Mouse (Mus musculus) hindbrain, embryonic 16.5 days (tissue): ENCODE measurements at regions not wholly inside any gene's neighbourhood (a gene's known extent, or its start where the extent isn't known, plus 50 kb on each side); places are given as distances from the start of the nearest gene placed in this dataset.

Experiments used
- ATAC-seq: fragments of 200-750 bp; cut with Nextera tagmentation; 2 replicates; pipeline ENCODE4 v1.8.0; 2017; ENCODE audit warnings: moderate TSS enrichment, moderate library complexity
- H3K27ac ChIP-seq: fragments of 300-500 bp; sonication (generic); 2 replicates; pipeline ENCODE4 v1.5.1; 2014; ENCODE audit warnings: low read depth, mild to moderate bottlenecking, control low read depth, low read length, moderate library complexity
- H3K27me3 ChIP-seq: fragments of 300-500 bp; sonication (generic); replicated peaks from 2 replicates; pipeline ENCODE4 v1.6.1; 2014; ENCODE audit warnings: low read length; ENCODE audit not compliant: control insufficient read depth, insufficient read depth
- H3K36me3 ChIP-seq: fragments of 300-500 bp; sonication (generic); 2 replicates; pipeline ENCODE4 v1.6.1; 2014; ENCODE audit warnings: mild to moderate bottlenecking, low read length, moderate library complexity, mixed read lengths; ENCODE audit not compliant: control insufficient read depth, insufficient read depth
- H3K4me1 ChIP-seq: fragments of 300-500 bp; sonication (generic); 2 replicates; pipeline ENCODE4 v1.6.1; 2014; ENCODE audit warnings: low read depth, low read length; ENCODE audit not compliant: control insufficient read depth, insufficient read depth
- H3K4me2 ChIP-seq: fragments of 300-500 bp; sonication (generic); 2 replicates; pipeline ENCODE4 v1.6.1; 2014; ENCODE audit warnings: mild to moderate bottlenecking, low read length, control low read depth, moderate library complexity
- H3K4me3 ChIP-seq: fragments of 300-500 bp; sonication (generic); 2 replicates; pipeline ENCODE4 v1.5.1; 2014; ENCODE audit warnings: mild to moderate bottlenecking, low read length, control low read depth, moderate library complexity
- H3K9ac ChIP-seq: fragments of 300-500 bp; sonication (generic); 2 replicates; pipeline ENCODE4 v1.6.1; 2014; ENCODE audit warnings: low read depth, mild to moderate bottlenecking, control low read depth, low read length, moderate library complexity
- H3K9me3 ChIP-seq: fragments of 300-500 bp; sonication (generic); 2 replicates; pipeline ENCODE4 v1.6.1; 2014; ENCODE audit warnings: mild to moderate bottlenecking, low read length, moderate library complexity; ENCODE audit not compliant: control insufficient read depth
- WGBS: fragments of 180-500 bp; shearing (Covaris S2); extraction: QIAGEN DNeasy Blood & Tissue Kit; methylation state at CpG from one replicate; pipeline ENCODE4 v1.1.7; 2014; 5-methylcytosine and 5-hydroxymethylcytosine counted together

GRCm38 (mm10) chr11:44083716-44084115 lies 182.7 kb upstream of the Adra1b start:
- H3K4me2 ChIP-seq: no peak overlapping the region
- H3K27ac ChIP-seq: no peak overlapping the region
- H3K9me3 ChIP-seq: no peaks in the 10 kb centered on the region
- 65% methylated on average over 3 of the region's 3 CpGs for WGBS
- H3K4me3 ChIP-seq: no peak overlapping the region
- peak; percentile 58; the same call in 1 of the 2 replicates for ATAC-seq
- no peak overlapping the region for H3K9ac ChIP-seq
- no peaks in the 10 kb centered on the region for H3K4me1 ChIP-seq
- no peaks in the 10 kb centered on the region for H3K27me3 ChIP-seq
- no peaks in the 10 kb centered on the region for H3K36me3 ChIP-seq

- no peaks in the 10 kb centered on the region for H3K27me3 ChIP-seq
- ATAC-seq: no peak
- no peak overlapping the region for H3K9ac ChIP-seq
- H3K9me3 ChIP-seq: no peaks in the 10 kb centered on the region
- H3K36me3 ChIP-seq: no peaks in the 10 kb centered on the region
- H3K4me2 ChIP-seq: no peak overlapping the region
- H3K4me1 ChIP-seq: no peaks in the 10 kb centered on the region
- H3K27ac ChIP-seq: no peak overlapping the region
- WGBS: 61% methylated on average over 2 of the region's 2 CpGs
- H3K4me3 ChIP-seq: no peak overlapping the region
These were observed 185.9 kb upstream of the Adra1b start for GRCm38 (mm10) chr11:44086951-44087350.

- H3K27me3 ChIP-seq: no peaks in the 10 kb centered on the region
- no peaks in the 10 kb centered on the region for H3K4me1 ChIP-seq
- no peak overlapping the region for H3K9ac ChIP-seq
- no peak overlapping the region for H3K27ac ChIP-seq
- ATAC-seq: no peak
- H3K36me3 ChIP-seq: no peaks in the 10 kb centered on the region
- 87% methylated on average over 9 of the region's 9 CpGs for WGBS
- no peak overlapping the region for H3K4me2 ChIP-seq
- H3K4me3 ChIP-seq: no peak overlapping the region
- no peaks in the 10 kb centered on the region for H3K9me3 ChIP-seq
These were observed 188.5 kb upstream of the Adra1b start for GRCm38 (mm10) chr11:44089514-44089913.

- 74% methylated on average over 4 of the region's 4 CpGs for WGBS
- H3K4me3 ChIP-seq: no peak overlapping the region
- no peaks in the 10 kb centered on the region for H3K9me3 ChIP-seq
- H3K9ac ChIP-seq: no peak overlapping the region
- no peak overlapping the region for H3K27ac ChIP-seq
- no peaks in the 10 kb centered on the region for H3K27me3 ChIP-seq
- no peak for ATAC-seq
- no peak overlapping the region for H3K4me2 ChIP-seq
- H3K4me1 ChIP-seq: no peaks in the 10 kb centered on the region
- H3K36me3 ChIP-seq: no peaks in the 10 kb centered on the region
These were observed 194.3 kb upstream of the Adra1b start for GRCm38 (mm10) chr11:44095280-44095679.

GRCm38 (mm10) chr11:44103188-44103840 lies 202.3 kb upstream of the Adra1b start:
- peak; percentile 60 for ATAC-seq
- WGBS: 67% methylated on average over 5 of the region's 5 CpGs
- no peaks in the 10 kb centered on the region for H3K36me3 ChIP-seq
- no peaks in the 10 kb centered on the region for H3K9me3 ChIP-seq
- no peaks in the 10 kb centered on the region for H3K4me1 ChIP-seq
- no peak overlapping the region for H3K27ac ChIP-seq
- no peaks in the 10 kb centered on the region for H3K27me3 ChIP-seq
- no peak overlapping the region for H3K4me2 ChIP-seq
- H3K4me3 ChIP-seq: no peak overlapping the region
- no peak overlapping the region for H3K9ac ChIP-seq

- no peak overlapping the region for H3K27ac ChIP-seq
- no peaks in the 10 kb centered on the region for H3K9me3 ChIP-seq
- no peak overlapping the region for H3K4me2 ChIP-seq
- H3K4me1 ChIP-seq: no peaks in the 10 kb centered on the region
- H3K4me3 ChIP-seq: no peak overlapping the region
- ATAC-seq: peak; percentile 87
- no peak overlapping the region for H3K9ac ChIP-seq
- H3K27me3 ChIP-seq: no peaks in the 10 kb centered on the region
- H3K36me3 ChIP-seq: no peaks in the 10 kb centered on the region
These were observed 202.8 kb upstream of the Adra1b start for GRCm38 (mm10) chr11:44103841-44104191.

GRCm38 (mm10) chr11:44106231-44106630 lies 205.2 kb upstream of the Adra1b start:
- 93% methylated on average over 1 of the region's 1 CpGs for WGBS
- Histone ChIP-seq H3K9ac (no peak overlapping the region), H3K27me3 (no peaks in the 10 kb centered on the region)

GRCm38 (mm10) chr11:44111525-44111924 lies 210.5 kb upstream of the Adra1b start:
- Histone ChIP-seq H3K36me3 (no peaks in the 10 kb centered on the region), H3K4me2 (no peak overlapping the region), H3K9ac (no peak overlapping the region), H3K4me3 (no peak overlapping the region), H3K27ac (no peak overlapping the region), H3K27me3 (no peaks in the 10 kb centered on the region), H3K4me1 (0 out of 2 replicates have a peak, but pooled peaks cover 2% of the 10 kb centered on the region), H3K9me3 (no peaks in the 10 kb centered on the region)
- WGBS: 40% methylated on average over 5 of the region's 5 CpGs
- ATAC-seq: no peak

More at GRCm38 (mm10) chr11:44106231-44106630, 205.2 kb upstream of the Adra1b start:
- ATAC-seq: no peak
- no peak overlapping the region for H3K4me3 ChIP-seq
- H3K4me1 ChIP-seq: no peaks in the 10 kb centered on the region
- no peak overlapping the region for H3K27ac ChIP-seq
- H3K36me3 ChIP-seq: no peaks in the 10 kb centered on the region
- H3K9me3 ChIP-seq: no peaks in the 10 kb centered on the region
- H3K4me2 ChIP-seq: no peak overlapping the region

GRCm38 (mm10) chr11:44127088-44127487 lies 226.1 kb upstream of the Adra1b start:
- WGBS: 40% methylated on average over 9 of the region's 9 CpGs
- Histone ChIP-seq H3K27me3 (no peaks in the 10 kb centered on the region), H3K4me1 (peaks cover 4% of the 10 kb centered on the region; the same call in 1 of the 2 replicates), H3K27ac (0 out of 2 replicates have a peak overlapping the region, but pooled peaks have one; percentile 23), H3K4me3 (no peak overlapping the region), H3K36me3 (no peaks in the 10 kb centered on the region), H3K9me3 (no peaks in the 10 kb centered on the region), H3K9ac (no peak overlapping the region), H3K4me2 (no peak overlapping the region)
- peak; percentile 54; the same call in 1 of the 2 replicates for ATAC-seq
